Mouse (Mus musculus): ENCODE results near the gene Far2. TPM values are rescaled to one million over a fixed set of nuclear protein-coding genes. Genes with fewer than 3 reads are reported as not detected.
"Not testable (repeated sequence)": the region's sequence is repeated elsewhere in the genome, so short reads cannot be mapped to it uniquely, and the experiment has no call there.

The Far2 gene
- polyA plus RNA-seq, 1 experiment from 2014 or later: 4.7 TPM

DNA sequence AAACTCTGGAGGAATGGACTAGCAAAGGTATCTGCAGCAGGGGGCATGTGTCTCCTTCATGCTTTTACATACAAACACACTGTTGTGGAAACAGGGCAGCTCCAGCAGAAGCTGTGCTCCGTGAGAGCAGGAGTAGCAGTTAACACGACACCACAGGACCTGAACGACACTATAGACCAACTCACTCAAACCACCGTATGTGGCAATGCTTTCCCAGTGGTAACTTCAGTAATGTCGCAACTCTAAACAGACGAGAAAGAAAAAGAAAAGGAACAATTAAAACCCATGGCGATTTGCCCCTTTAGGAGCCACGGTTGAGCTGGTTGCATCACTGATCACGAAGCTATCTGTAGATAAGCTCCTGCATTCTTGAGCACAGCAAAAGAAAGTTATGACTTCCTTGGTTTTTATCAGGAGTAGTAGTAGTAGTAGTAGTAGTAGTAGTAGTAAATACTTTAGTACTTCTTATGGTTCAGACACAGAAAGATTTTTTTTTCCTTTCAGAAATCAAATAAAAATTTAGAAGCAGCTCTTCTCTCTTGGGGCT is 58.7 kb downstream of the Far2 start:
- Histone ChIP-seq H3K4me1 (ENCODE audit: control insufficient read depth, insufficient read depth, low read length) (no peaks in the 10 kb centered on the region), H3K4me2 (replicated peaks; ENCODE audit: low read depth, low read length) (no peak overlapping the region), H3K9ac (replicated peaks; ENCODE audit: low read depth, low read length) (no peak overlapping the region), H3K4me3 (ENCODE audit: low read depth, low read length) (no peak overlapping the region), H3K36me3 (ENCODE audit: control insufficient read depth, insufficient read depth, low read length) (no peaks in the 10 kb centered on the region), H3K27me3 (ENCODE audit: control insufficient read depth, insufficient read depth, low read length) (no peaks in the 10 kb centered on the region), H3K27ac (ENCODE audit: low read length) (no peak overlapping the region), H3K9me3 (ENCODE audit: control insufficient read depth, low read depth, low read length) (no peaks in the 10 kb centered on the region)
- 77% methylated on average over 9 of the region's 9 CpGs for WGBS
- ATAC-seq (ENCODE audit: insufficient number of reproducible peaks, insufficient read depth, low FRiP score, low read depth): no peak

DNA sequence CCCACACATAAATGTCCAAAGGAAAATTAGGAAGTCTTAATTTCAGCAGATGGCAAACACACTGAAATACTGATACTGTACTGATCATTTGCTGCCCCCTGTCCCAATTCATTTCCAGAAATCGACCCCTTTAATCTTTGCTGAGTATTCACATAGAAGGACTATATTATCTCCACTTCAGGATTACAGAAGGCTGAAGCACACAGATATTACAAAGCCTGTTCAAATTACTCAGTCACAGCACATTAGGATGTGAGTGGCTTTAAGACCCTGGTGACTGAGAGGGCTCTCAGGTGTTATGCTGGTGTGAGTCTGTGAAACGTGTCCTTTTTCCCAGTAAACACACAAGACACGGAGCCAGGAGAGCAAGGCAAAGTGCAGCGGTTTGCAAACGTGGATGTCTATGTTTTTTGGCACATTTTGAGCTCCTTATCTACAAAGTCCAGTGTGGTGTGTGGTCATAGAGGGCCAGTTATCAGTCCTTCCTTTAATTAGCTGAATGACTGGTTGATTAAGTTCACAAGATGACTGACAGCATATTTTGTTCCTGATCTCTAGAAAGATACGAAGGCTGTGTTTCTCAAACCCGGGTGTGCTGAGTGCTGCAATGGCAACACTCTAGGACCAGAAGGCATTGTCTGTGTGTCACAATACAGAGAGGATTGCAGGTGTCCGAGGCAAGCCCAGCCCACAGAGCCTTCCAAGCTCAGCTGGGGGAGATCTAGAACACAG is 61.8 kb downstream of the Far2 start:
- no peak overlapping the region for H3K4me2 ChIP-seq (replicated peaks; ENCODE audit: low read depth, low read length)
- no peak for ATAC-seq (ENCODE audit: insufficient number of reproducible peaks, insufficient read depth, low FRiP score, low read depth)
- H3K4me1 ChIP-seq (ENCODE audit: control insufficient read depth, insufficient read depth, low read length): no peaks in the 10 kb centered on the region
- no peak overlapping the region for H3K4me3 ChIP-seq (ENCODE audit: low read depth, low read length)
- no peaks in the 10 kb centered on the region for H3K9me3 ChIP-seq (ENCODE audit: control insufficient read depth, low read depth, low read length)
- no peak overlapping the region for H3K9ac ChIP-seq (replicated peaks; ENCODE audit: low read depth, low read length)
- no peaks in the 10 kb centered on the region for H3K27me3 ChIP-seq (ENCODE audit: control insufficient read depth, insufficient read depth, low read length)
- no peaks in the 10 kb centered on the region for H3K36me3 ChIP-seq (ENCODE audit: control insufficient read depth, insufficient read depth, low read length)
- H3K27ac ChIP-seq (ENCODE audit: low read length): no peak overlapping the region
- 51% methylated on average over 8 of the region's 8 CpGs for WGBS

DNA sequence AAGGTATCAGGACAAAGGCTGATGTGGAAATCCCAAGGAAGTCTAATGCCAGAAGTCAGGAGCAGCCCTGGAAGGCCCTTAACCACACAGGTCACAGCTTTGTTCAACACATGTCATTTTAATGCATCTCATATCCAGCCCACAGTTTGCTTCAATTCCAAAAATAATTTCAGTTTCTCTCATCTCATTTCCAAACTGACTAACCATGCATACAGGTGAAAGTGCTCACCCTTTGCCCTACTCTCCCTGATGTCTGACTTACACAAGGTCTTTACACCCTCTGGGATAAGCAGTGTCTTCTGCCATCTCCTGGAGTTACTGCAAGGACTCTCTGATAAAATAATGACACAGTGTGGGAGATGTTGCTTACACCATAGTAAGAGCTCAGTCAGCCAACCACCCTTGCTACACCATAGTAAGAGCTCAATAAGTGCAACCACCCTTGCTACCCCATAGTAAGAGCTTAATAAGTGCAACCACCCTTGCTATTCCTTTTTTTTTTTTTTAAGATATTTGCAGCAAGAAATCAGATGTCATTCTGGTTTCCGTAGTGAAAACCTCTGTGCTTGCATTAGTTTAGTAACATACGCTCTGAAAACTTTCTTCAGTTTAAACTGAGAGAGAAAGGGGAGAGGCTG is 64.1 kb downstream of the Far2 start:
- Histone ChIP-seq H3K27ac (ENCODE audit: low read length) (no peak overlapping the region), H3K4me1 (ENCODE audit: control insufficient read depth, insufficient read depth, low read length) (no peaks in the 10 kb centered on the region), H3K27me3 (ENCODE audit: control insufficient read depth, insufficient read depth, low read length) (no peaks in the 10 kb centered on the region), H3K4me3 (ENCODE audit: low read depth, low read length) (no peak overlapping the region), H3K36me3 (ENCODE audit: control insufficient read depth, insufficient read depth, low read length) (no peaks in the 10 kb centered on the region), H3K9ac (replicated peaks; ENCODE audit: low read depth, low read length) (no peak overlapping the region), H3K9me3 (ENCODE audit: control insufficient read depth, low read depth, low read length) (no peaks in the 10 kb centered on the region), H3K4me2 (replicated peaks; ENCODE audit: low read depth, low read length) (no peak overlapping the region)
- ATAC-seq (ENCODE audit: insufficient number of reproducible peaks, insufficient read depth, low FRiP score, low read depth): no peak
- 89% methylated on average over 2 of the region's 2 CpGs for WGBS

- no peak overlapping the region for H3K27ac ChIP-seq (ENCODE audit: low read length)
- no peaks in the 10 kb centered on the region for H3K27me3 ChIP-seq (ENCODE audit: control insufficient read depth, insufficient read depth, low read length)
- H3K9me3 ChIP-seq (ENCODE audit: control insufficient read depth, low read depth, low read length): no peaks in the 10 kb centered on the region
- no peak overlapping the region for H3K4me3 ChIP-seq (ENCODE audit: low read depth, low read length)
- H3K9ac ChIP-seq (replicated peaks; ENCODE audit: low read depth, low read length): no peak overlapping the region
- no peak for ATAC-seq (ENCODE audit: insufficient number of reproducible peaks, insufficient read depth, low FRiP score, low read depth)
- H3K4me2 ChIP-seq (replicated peaks; ENCODE audit: low read depth, low read length): no peak overlapping the region
- H3K36me3 ChIP-seq (ENCODE audit: control insufficient read depth, insufficient read depth, low read length): no peaks in the 10 kb centered on the region
- no peaks in the 10 kb centered on the region for H3K4me1 ChIP-seq (ENCODE audit: control insufficient read depth, insufficient read depth, low read length)
- WGBS: 81% methylated on average over 5 of the region's 5 CpGs
Measured at GRCm38 (mm10) chr6:148116371-148116770, 69.3 kb downstream of the Far2 start.

- H3K4me1 ChIP-seq (ENCODE audit: control insufficient read depth, insufficient read depth, low read length): no peaks in the 10 kb centered on the region
- no peak for ATAC-seq (ENCODE audit: insufficient number of reproducible peaks, insufficient read depth, low FRiP score, low read depth)
Measured at GRCm38 (mm10) chr6:148116907-148117306, 69.8 kb downstream of the Far2 start.

DNA sequence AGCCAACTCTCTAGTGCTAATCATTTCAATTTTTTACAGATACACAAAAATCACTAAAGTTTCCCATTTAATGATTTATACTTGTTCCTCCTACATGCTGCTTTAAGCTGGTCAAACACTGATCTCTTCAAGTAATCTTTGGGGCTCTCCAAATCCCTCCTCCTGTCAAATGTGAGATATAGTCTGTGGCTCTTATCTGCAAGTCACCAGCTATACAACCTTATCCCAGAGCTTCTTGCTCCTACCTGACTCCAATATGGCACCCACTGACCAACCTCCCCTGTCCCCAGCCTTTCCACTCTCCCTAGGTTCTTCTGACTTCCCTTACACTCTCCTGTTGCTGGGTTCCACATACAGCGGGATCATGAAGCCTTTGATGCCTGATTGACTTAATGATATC is 70.6 kb downstream of the Far2 start:
- no peaks in the 10 kb centered on the region for H3K27me3 ChIP-seq (ENCODE audit: control insufficient read depth, insufficient read depth, low read length)
- H3K9ac ChIP-seq (replicated peaks; ENCODE audit: low read depth, low read length): no peak overlapping the region
- no peak overlapping the region for H3K4me3 ChIP-seq (ENCODE audit: low read depth, low read length)
- no peak for ATAC-seq (ENCODE audit: insufficient number of reproducible peaks, insufficient read depth, low FRiP score, low read depth)
- H3K4me1 ChIP-seq (ENCODE audit: control insufficient read depth, insufficient read depth, low read length): no peaks in the 10 kb centered on the region
- no peak overlapping the region for H3K27ac ChIP-seq (ENCODE audit: low read length)
- no peaks in the 10 kb centered on the region for H3K36me3 ChIP-seq (ENCODE audit: control insufficient read depth, insufficient read depth, low read length)
- H3K9me3 ChIP-seq (ENCODE audit: control insufficient read depth, low read depth, low read length): no peaks in the 10 kb centered on the region
- H3K4me2 ChIP-seq (replicated peaks; ENCODE audit: low read depth, low read length): no peak overlapping the region
- WGBS: 88% methylated on average over 1 of the region's 1 CpGs

More at GRCm38 (mm10) chr6:148116907-148117306, 69.8 kb downstream of the Far2 start:
- no peak overlapping the region for H3K4me3 ChIP-seq (ENCODE audit: low read depth, low read length)
- H3K9me3 ChIP-seq (ENCODE audit: control insufficient read depth, low read depth, low read length): no peaks in the 10 kb centered on the region
- H3K36me3 ChIP-seq (ENCODE audit: control insufficient read depth, insufficient read depth, low read length): no peaks in the 10 kb centered on the region
- H3K27ac ChIP-seq (ENCODE audit: low read length): no peak overlapping the region
- WGBS: 81% methylated on average over 3 of the region's 3 CpGs
- H3K27me3 ChIP-seq (ENCODE audit: control insufficient read depth, insufficient read depth, low read length): no peaks in the 10 kb centered on the region
- H3K4me2 ChIP-seq (replicated peaks; ENCODE audit: low read depth, low read length): no peak overlapping the region
- H3K9ac ChIP-seq (replicated peaks; ENCODE audit: low read depth, low read length): no peak overlapping the region

DNA sequence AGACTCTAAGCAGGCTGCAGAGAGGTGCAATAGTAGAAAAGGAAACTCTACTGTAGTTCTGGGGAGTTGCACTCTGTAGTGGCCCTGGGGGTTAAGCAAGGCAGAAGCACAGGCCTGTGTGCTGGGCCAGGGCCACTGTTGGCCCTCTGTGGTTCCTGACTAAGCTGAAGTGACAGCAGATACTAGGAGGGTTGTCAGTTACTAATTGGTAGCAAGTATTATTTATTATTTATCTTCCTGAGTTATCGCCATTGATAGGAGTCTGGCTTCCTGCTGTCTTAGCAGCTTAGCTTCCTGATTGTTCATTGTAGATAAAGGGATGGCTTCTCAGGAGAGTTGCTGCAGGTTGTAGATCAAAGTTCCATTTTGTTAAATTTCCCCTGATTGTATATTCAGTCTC is 73.6 kb downstream of the Far2 start:
- no peaks in the 10 kb centered on the region for H3K4me1 ChIP-seq (ENCODE audit: control insufficient read depth, insufficient read depth, low read length)
- no peak overlapping the region for H3K4me3 ChIP-seq (ENCODE audit: low read depth, low read length)
- H3K36me3 ChIP-seq (ENCODE audit: control insufficient read depth, insufficient read depth, low read length): no peaks in the 10 kb centered on the region
- H3K9me3 ChIP-seq (ENCODE audit: control insufficient read depth, low read depth, low read length): no peaks in the 10 kb centered on the region
- no peak overlapping the region for H3K4me2 ChIP-seq (replicated peaks; ENCODE audit: low read depth, low read length)
- H3K27me3 ChIP-seq (ENCODE audit: control insufficient read depth, insufficient read depth, low read length): no peaks in the 10 kb centered on the region
- no peak overlapping the region for H3K27ac ChIP-seq (ENCODE audit: low read length)
- 79% methylated on average over 1 of the region's 1 CpGs for WGBS
- H3K9ac ChIP-seq (replicated peaks; ENCODE audit: low read depth, low read length): no peak overlapping the region
- ATAC-seq (ENCODE audit: insufficient number of reproducible peaks, insufficient read depth, low FRiP score, low read depth): no peak

DNA sequence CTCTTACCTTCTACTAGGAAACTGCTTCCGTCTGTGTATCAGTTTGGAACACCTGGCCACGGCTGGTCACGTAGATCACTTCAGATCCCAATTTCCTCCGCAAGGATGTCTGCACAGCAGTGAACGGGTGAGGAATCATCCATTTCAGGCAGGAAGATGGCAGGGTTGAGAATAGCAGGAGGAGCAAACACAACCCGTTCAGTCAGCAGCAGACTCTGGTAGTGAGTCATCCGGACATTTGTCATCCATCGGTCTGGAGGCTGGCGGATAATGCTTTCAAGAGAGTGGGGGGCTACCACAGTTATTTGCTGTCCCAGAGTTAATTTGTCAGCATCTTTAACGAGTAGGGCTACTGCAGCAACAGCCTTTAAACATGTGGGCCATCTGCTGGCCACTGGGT is 79.8 kb downstream of the Far2 start:
- not testable (repeated sequence) for H3K4me3 ChIP-seq (ENCODE audit: low read depth, low read length); H3K27ac ChIP-seq (ENCODE audit: low read length); H3K36me3 ChIP-seq (ENCODE audit: control insufficient read depth, insufficient read depth, low read length); H3K9me3 ChIP-seq (ENCODE audit: control insufficient read depth, low read depth, low read length); H3K27me3 ChIP-seq (ENCODE audit: control insufficient read depth, insufficient read depth, low read length); ATAC-seq (ENCODE audit: insufficient number of reproducible peaks, insufficient read depth, low FRiP score, low read depth); H3K4me2 ChIP-seq (replicated peaks; ENCODE audit: low read depth, low read length); H3K9ac ChIP-seq (replicated peaks; ENCODE audit: low read depth, low read length); H3K4me1 ChIP-seq (ENCODE audit: control insufficient read depth, insufficient read depth, low read length)
- 40% methylated on average over 10 of the region's 10 CpGs for WGBS
